Comparison of ENCODE assay signal across 29 mouse cellular contexts in the genomic region with DNA sequence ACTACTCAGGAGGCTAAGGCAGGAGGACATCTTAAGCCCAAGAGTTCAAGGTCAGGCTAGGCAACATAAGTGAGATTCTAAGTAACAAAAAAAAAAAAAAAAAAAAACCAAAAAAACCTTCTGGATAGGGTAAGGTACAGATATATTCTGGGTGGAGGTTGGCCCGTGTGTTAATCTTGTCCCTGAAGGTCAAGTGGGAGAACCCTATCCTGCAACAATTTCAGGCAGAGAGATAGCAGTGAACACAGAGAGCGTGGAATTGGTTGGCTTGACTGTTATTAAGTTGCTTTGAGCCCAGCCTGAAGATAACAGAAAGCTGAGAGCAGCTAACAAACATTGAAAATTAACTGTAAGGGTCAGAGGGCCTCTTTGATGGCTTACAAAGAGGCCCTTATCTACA. TPM values are rescaled to one million over a fixed set of nuclear protein-coding genes. Genes with fewer than 3 reads are reported as not detected.
DNase-seq lines count a peak whose midpoint lies in the region; ATAC-seq lines count a peak whose summit lies in the region.
"Had no signal": no experiment of that assay in that cellular context is flagged by ENCODE, and none has a peak within 500 bp of the region (broad histone marks: within the 10 kb centered on the region; RNA-seq: fewer than 3 reads in every experiment).

No protein-coding gene starts in this region.

- 0 out of 2 replicates have a peak overlapping the region, but pooled peaks have one; percentile 19 for H3K27ac ChIP-seq in forebrain, embryonic 12.5 days
- H3K27ac ChIP-seq in forebrain, embryonic 15.5 days (replicated peaks), result no peak overlapping the region
- peak overlapping the region; percentile 64 for H3K27ac ChIP-seq in midbrain, embryonic 10.5 days (replicated peaks)
- no peak overlapping the region for H3K27ac ChIP-seq in midbrain, embryonic 14.5 days (replicated peaks; ENCODE audit: low read depth, low read length)
- H3K27ac ChIP-seq in liver, embryonic 16.5 days (ENCODE audit: low read length), result 0 out of 2 replicates have a peak overlapping the region, but pooled peaks have one; percentile 33
- no peak overlapping the region for H3K27ac ChIP-seq in heart, embryonic 12.5 days (ENCODE audit: poor library complexity, severe bottlenecking)
- H3K27ac ChIP-seq: embryonic facial prominence, embryonic 10.5 days; embryonic facial prominence, embryonic 15.5 days; heart, embryonic 10.5 days; hindbrain, embryonic 13.5 days; kidney, postnatal 0 days; limb, embryonic 10.5 days; limb, embryonic 15.5 days; lung, embryonic 15.5 days; midbrain, embryonic 15.5 days had no signal

- H3K9ac ChIP-seq in forebrain, embryonic 12.5 days, result no peak overlapping the region
- no peak overlapping the region for H3K9ac ChIP-seq in forebrain, embryonic 15.5 days (replicated peaks)
- H3K9ac ChIP-seq in midbrain, embryonic 14.5 days (replicated peaks; ENCODE audit: low read length), result no peak overlapping the region
- no peak overlapping the region for H3K9ac ChIP-seq in liver, embryonic 16.5 days (ENCODE audit: low read depth, low read length)
- no peak overlapping the region for H3K9ac ChIP-seq in heart, embryonic 12.5 days
- H3K9ac ChIP-seq: embryonic facial prominence, embryonic 15.5 days; hindbrain, embryonic 13.5 days; limb, embryonic 15.5 days; lung, embryonic 15.5 days; midbrain, embryonic 15.5 days had no signal

- ATAC-seq in forebrain, embryonic 12.5 days (ENCODE audit: low FRiP score), result no peak
- no peak for ATAC-seq in forebrain, embryonic 15.5 days (replicated peaks)
- no peak for ATAC-seq in midbrain, embryonic 14.5 days (ENCODE audit: low FRiP score, low TSS enrichment)
- ATAC-seq in liver, embryonic 16.5 days (ENCODE audit: low read depth), result peak; percentile 48
- ATAC-seq in heart, embryonic 12.5 days (ENCODE audit: insufficient number of reproducible peaks, low FRiP score), result no peak
- ATAC-seq: midbrain, embryonic 15.5 days had no signal

- 82% methylated on average over 2 of the region's 2 CpGs for WGBS in forebrain, embryonic 12.5 days
- 94% methylated on average over 2 of the region's 2 CpGs for WGBS in forebrain, embryonic 15.5 days
- 83% methylated on average over 2 of the region's 2 CpGs for WGBS in midbrain, embryonic 10.5 days
- WGBS in midbrain, embryonic 14.5 days, result 90% methylated on average over 2 of the region's 2 CpGs
- WGBS in liver, embryonic 16.5 days (ENCODE audit: insufficient replicate concordance), result 20% methylated on average over 2 of the region's 2 CpGs
- 37% methylated on average over 2 of the region's 2 CpGs for WGBS in heart, embryonic 12.5 days

- no peaks in the 10 kb centered on the region for H3K27me3 ChIP-seq in forebrain, embryonic 12.5 days
- no peaks in the 10 kb centered on the region for H3K27me3 ChIP-seq in forebrain, embryonic 15.5 days
- no peaks in the 10 kb centered on the region for H3K27me3 ChIP-seq in midbrain, embryonic 10.5 days (ENCODE audit: low read depth, poor library complexity, severe bottlenecking)
- no peaks in the 10 kb centered on the region for H3K27me3 ChIP-seq in midbrain, embryonic 14.5 days (ENCODE audit: control insufficient read depth, insufficient read depth, low read length)
- H3K27me3 ChIP-seq in liver, embryonic 16.5 days (ENCODE audit: control insufficient read depth, insufficient read depth, low read depth, low read length), result no peaks in the 10 kb centered on the region
- no peaks in the 10 kb centered on the region for H3K27me3 ChIP-seq in heart, embryonic 12.5 days (replicated peaks)
- H3K27me3 ChIP-seq: embryonic facial prominence, embryonic 15.5 days; hindbrain, embryonic 13.5 days; limb, embryonic 15.5 days; lung, embryonic 15.5 days; midbrain, embryonic 15.5 days had no signal

- H3K4me3 ChIP-seq in forebrain, embryonic 12.5 days (replicated peaks), result no peak overlapping the region
- H3K4me3 ChIP-seq in forebrain, embryonic 15.5 days, result no peak overlapping the region
- no peak overlapping the region for H3K4me3 ChIP-seq in midbrain, embryonic 10.5 days
- H3K4me3 ChIP-seq in midbrain, embryonic 14.5 days (replicated peaks; ENCODE audit: low read depth, low read length), result no peak overlapping the region
- H3K4me3 ChIP-seq in liver, embryonic 16.5 days (ENCODE audit: low read depth, low read length), result no peak overlapping the region
- H3K4me3 ChIP-seq in heart, embryonic 12.5 days, result no peak overlapping the region
- H3K4me3 ChIP-seq: embryonic facial prominence, embryonic 10.5 days; embryonic facial prominence, embryonic 15.5 days; heart, embryonic 10.5 days; hindbrain, embryonic 13.5 days; limb, embryonic 10.5 days; limb, embryonic 15.5 days; lung, embryonic 15.5 days; midbrain, embryonic 15.5 days had no signal

- H3K4me2 ChIP-seq in forebrain, embryonic 12.5 days, result no peak overlapping the region
- H3K4me2 ChIP-seq in forebrain, embryonic 15.5 days (replicated peaks), result no peak overlapping the region
- no peak overlapping the region for H3K4me2 ChIP-seq in midbrain, embryonic 14.5 days (ENCODE audit: low read length)
- H3K4me2 ChIP-seq in liver, embryonic 16.5 days (ENCODE audit: low read depth, low read length), result no peak overlapping the region
- no peak overlapping the region for H3K4me2 ChIP-seq in heart, embryonic 12.5 days
- H3K4me2 ChIP-seq: embryonic facial prominence, embryonic 15.5 days; hindbrain, embryonic 13.5 days; limb, embryonic 15.5 days; lung, embryonic 15.5 days; midbrain, embryonic 15.5 days had no signal

- peaks cover 6% of the 10 kb centered on the region for H3K4me1 ChIP-seq in forebrain, embryonic 12.5 days
- no peaks in the 10 kb centered on the region for H3K4me1 ChIP-seq in forebrain, embryonic 15.5 days
- H3K4me1 ChIP-seq in midbrain, embryonic 10.5 days, result peaks cover 28% of the 10 kb centered on the region
- H3K4me1 ChIP-seq in midbrain, embryonic 14.5 days (ENCODE audit: control insufficient read depth, insufficient read depth, low read length), result no peaks in the 10 kb centered on the region
- H3K4me1 ChIP-seq in liver, embryonic 16.5 days (ENCODE audit: control insufficient read depth, low read depth, low read length), result peaks cover 7% of the 10 kb centered on the region
- H3K4me1 ChIP-seq in heart, embryonic 12.5 days (replicated peaks), result peaks cover 9% of the 10 kb centered on the region; the same call in 1 of the 2 replicates
- H3K4me1 ChIP-seq: embryonic facial prominence, embryonic 15.5 days; hindbrain, embryonic 13.5 days; limb, embryonic 10.5 days; limb, embryonic 15.5 days; lung, embryonic 15.5 days; midbrain, embryonic 15.5 days had no signal

- H3K9me3 ChIP-seq in forebrain, embryonic 12.5 days, result no peaks in the 10 kb centered on the region
- no peaks in the 10 kb centered on the region for H3K9me3 ChIP-seq in forebrain, embryonic 15.5 days
- no peaks in the 10 kb centered on the region for H3K9me3 ChIP-seq in midbrain, embryonic 10.5 days (replicated peaks)
- H3K9me3 ChIP-seq in midbrain, embryonic 14.5 days (ENCODE audit: control insufficient read depth, low read length), result no peaks in the 10 kb centered on the region
- no peaks in the 10 kb centered on the region for H3K9me3 ChIP-seq in liver, embryonic 16.5 days (replicated peaks; ENCODE audit: control insufficient read depth, low read length)
- no peaks in the 10 kb centered on the region for H3K9me3 ChIP-seq in heart, embryonic 12.5 days (replicated peaks)
- H3K9me3 ChIP-seq: embryonic facial prominence, embryonic 10.5 days; embryonic facial prominence, embryonic 15.5 days; heart, embryonic 10.5 days; hindbrain, embryonic 13.5 days; limb, embryonic 10.5 days; limb, embryonic 15.5 days; lung, embryonic 15.5 days; midbrain, embryonic 15.5 days had no signal

- H3K36me3 ChIP-seq in forebrain, embryonic 12.5 days (replicated peaks), result no peaks in the 10 kb centered on the region
- no peaks in the 10 kb centered on the region for H3K36me3 ChIP-seq in forebrain, embryonic 15.5 days
- H3K36me3 ChIP-seq in midbrain, embryonic 10.5 days, result no peaks in the 10 kb centered on the region
- no peaks in the 10 kb centered on the region for H3K36me3 ChIP-seq in midbrain, embryonic 14.5 days (ENCODE audit: control insufficient read depth, insufficient read depth, low read length)
- no peaks in the 10 kb centered on the region for H3K36me3 ChIP-seq in liver, embryonic 16.5 days (ENCODE audit: control insufficient read depth, insufficient read depth)
- no peaks in the 10 kb centered on the region for H3K36me3 ChIP-seq in heart, embryonic 12.5 days
- H3K36me3 ChIP-seq: embryonic facial prominence, embryonic 10.5 days; embryonic facial prominence, embryonic 15.5 days; heart, embryonic 10.5 days; hindbrain, embryonic 13.5 days; limb, embryonic 10.5 days; limb, embryonic 15.5 days; lung, embryonic 15.5 days; midbrain, embryonic 15.5 days had no signal

- no peak for DNase-seq in midbrain, embryonic 10.5 days (ENCODE audit: low spot score)
- DNase-seq in midbrain, embryonic 14.5 days, result no peak
- peak; percentile 29 for DNase-seq in c-Kit-positive CD71-positive TER-119-positive erythroid progenitor cells, embryonic 14.5 days (ENCODE audit: low spot score)
- no peak for DNase-seq in thymus, postnatal 4 days
- DNase-seq: adrenal gland, postnatal 25 days; cerebellum, adult 2 months; cerebellum, postnatal 25 days; gastrocnemius, postnatal 14 days; heart, adult 11 months; heart, postnatal 36 days; kidney, adult 8-10 months; kidney, postnatal 4 days; right cerebral cortex, adult 18-20 months; spleen, adult 18-20 months; thymus, adult 2 months; thymus, postnatal 36 days had no signal

RNA-seq across cellular contexts. Expression of a gene that starts 7.4 kb away (rescaled TPM):
- 5.9 and 6.0 TPM in 2 replicates for polyA plus RNA-seq in forebrain, embryonic 12.5 days (2016; fragmentation: Nextera tagmentation; extraction: Ambion mirVana)
- 4.8 and 5.8 TPM in 2 replicates for polyA plus RNA-seq in forebrain, embryonic 15.5 days (2015; fragmentation: Nextera tagmentation; extraction: Ambion mirVana)
- polyA plus RNA-seq in midbrain, embryonic 10.5 days (2016; fragmentation: Nextera tagmentation; extraction: Ambion mirVana), result 5.7 and 5.9 TPM in 2 replicates
- 5.9 and 7.7 TPM in 2 replicates for polyA plus RNA-seq in midbrain, embryonic 14.5 days (2014; fragmentation: Nextera tagmentation; extraction: Ambion mirVana)
- polyA plus RNA-seq in liver, embryonic 16.5 days (2015; fragmentation: Nextera tagmentation; extraction: Ambion mirVana), result 13.0 and 15.6 TPM in 2 replicates
- polyA plus RNA-seq in heart, embryonic 12.5 days (2016; fragmentation: Nextera tagmentation; extraction: Ambion mirVana), result 2.1 and 2.4 TPM in 2 replicates

RNA-seq across cellular contexts. Expression of a gene that starts 43.7 kb away (rescaled TPM):
- 27.6 and 28.8 TPM in 2 replicates for polyA plus RNA-seq in forebrain, embryonic 12.5 days (2016; fragmentation: Nextera tagmentation; extraction: Ambion mirVana)
- 24.7 and 26.5 TPM in 2 replicates for polyA plus RNA-seq in forebrain, embryonic 15.5 days (2015; fragmentation: Nextera tagmentation; extraction: Ambion mirVana)
- 17.9 and 21.7 TPM in 2 replicates for polyA plus RNA-seq in midbrain, embryonic 10.5 days (2016; fragmentation: Nextera tagmentation; extraction: Ambion mirVana)
- 24.2 and 28.7 TPM in 2 replicates for polyA plus RNA-seq in midbrain, embryonic 14.5 days (2014; fragmentation: Nextera tagmentation; extraction: Ambion mirVana)
- 2.4 and 3.4 TPM in 2 replicates for polyA plus RNA-seq in liver, embryonic 16.5 days (2015; fragmentation: Nextera tagmentation; extraction: Ambion mirVana)
- polyA plus RNA-seq in heart, embryonic 12.5 days (2016; fragmentation: Nextera tagmentation; extraction: Ambion mirVana), result 12.3 and 12.8 TPM in 2 replicates

Comparison
In these comparisons a context has a peak if more than half of its experiments do, and no peak if none do; other contexts are left out.
1. H3K27ac ChIP-seq: peak in forebrain, embryonic 12.5 days (single experiment), midbrain, embryonic 10.5 days (single experiment) and liver, embryonic 16.5 days (single experiment); none in forebrain, embryonic 15.5 days (single experiment), midbrain, embryonic 14.5 days (single experiment) and heart, embryonic 12.5 days (single experiment).